Mouse (Mus musculus): ENCODE data around the gene Gm20737.
"Not testable (repeated sequence)": the region's sequence is repeated elsewhere in the genome, so short reads cannot be mapped to it uniquely, and the experiment has no call there.

The Gm20737 gene

DNA sequence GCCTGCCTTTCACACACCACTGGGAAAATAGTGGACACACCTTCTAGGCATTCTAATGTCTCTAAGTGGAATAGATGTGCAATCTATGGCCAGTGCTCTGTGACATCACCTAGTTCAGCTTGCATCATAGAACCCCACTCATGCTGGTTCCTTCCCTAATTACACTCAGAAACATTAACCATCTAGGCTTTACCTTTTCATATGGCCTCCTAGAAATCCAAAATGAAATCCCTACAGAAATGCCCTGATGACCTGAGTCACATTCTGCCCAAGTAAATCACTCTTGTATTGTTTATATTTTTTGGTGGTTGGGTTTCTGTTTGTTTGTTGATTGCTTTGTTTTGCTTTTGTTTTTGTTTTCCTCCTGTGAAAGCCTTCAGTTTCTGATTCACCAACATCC lies at the start of gene Gm20737:
Gene Gm20737 (minus strand): TSS at position 101 of the 400 bp plus-strand sequence.
- DNase-seq (ENCODE audit: low read depth, low spot score) = not testable (repeated sequence)

DNA sequence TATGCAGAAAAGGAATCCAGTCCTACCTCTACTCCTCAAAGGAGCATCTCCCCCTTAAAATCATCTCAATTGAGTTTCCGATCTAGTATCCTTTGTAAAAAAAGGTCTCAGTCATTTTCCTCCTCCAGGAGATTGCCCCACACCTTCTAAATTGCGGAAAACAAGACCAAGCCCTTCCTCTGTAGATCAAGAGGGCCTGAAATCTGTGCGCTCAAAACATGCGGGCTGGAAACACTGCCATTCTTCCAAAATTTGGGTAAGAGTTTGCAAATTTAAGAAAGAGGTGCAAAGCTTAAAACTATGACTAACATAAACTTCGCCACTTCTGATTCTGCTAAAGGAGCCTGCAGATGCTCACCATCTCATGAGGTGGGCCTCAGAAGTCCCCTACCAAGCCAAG lies 17.3 kb upstream of the Gm20737 start, which contains the start of gene Gm21775:
Gene Gm21775 (plus strand): TSS at position 301 of the 400 bp plus-strand sequence.
- DNase-seq (ENCODE audit: low read depth, low spot score) = not testable (repeated sequence)
